Mouse (Mus musculus) midbrain, postnatal 0 days (tissue): ENCODE measurements at regions not wholly inside any gene's neighbourhood (a gene's known extent, or its start where the extent isn't known, plus 50 kb on each side); places are given as distances from the start of the nearest gene placed in this dataset.

Experiments
- ATAC-seq: fragments of 200-750 bp; cut with Nextera tagmentation; 2 replicates; pipeline ENCODE4 v1.8.0; 2017; ENCODE audit warnings: moderate number of reproducible peaks, mild to moderate bottlenecking, moderate TSS enrichment, moderate library complexity; ENCODE audit not compliant: low FRiP score
- DNase-seq: peaks from one replicate; pipeline ENCODE4 v3.0.0-alpha.2; 2015; ENCODE audit warnings: low spot score
- H3K27ac ChIP-seq: fragments of 300-500 bp; sonication (generic); 2 replicates; pipeline ENCODE4 v1.5.1; 2014; ENCODE audit warnings: low read depth, mild to moderate bottlenecking, low read length, mixed read lengths
- H3K27me3 ChIP-seq: fragments of 300-500 bp; sonication (generic); 2 replicates; pipeline ENCODE4 v1.6.1; 2014; ENCODE audit warnings: low read length, control low read depth, mixed read lengths; ENCODE audit not compliant: insufficient read depth
- H3K36me3 ChIP-seq: fragments of 300-500 bp; sonication (generic); 2 replicates; pipeline ENCODE4 v1.6.1; 2014; ENCODE audit warnings: low read length, control low read depth, mixed read lengths; ENCODE audit not compliant: insufficient read depth
- H3K4me1 ChIP-seq: fragments of 300-500 bp; sonication (generic); 2 replicates; pipeline ENCODE4 v1.6.1; 2014; ENCODE audit warnings: mild to moderate bottlenecking, control low read depth, antibody characterized with exemption, low read length, mixed read lengths; ENCODE audit not compliant: insufficient read depth
- H3K4me2 ChIP-seq: fragments of 300-500 bp; sonication (generic); 2 replicates; pipeline ENCODE4 v1.6.1; 2014; ENCODE audit warnings: low read depth, mild to moderate bottlenecking, low read length, mixed read lengths; ENCODE audit not compliant: poor library complexity, severe bottlenecking
- H3K4me3 ChIP-seq: fragments of 300-500 bp; sonication (generic); 2 replicates; pipeline ENCODE4 v1.5.1; 2014; ENCODE audit warnings: low read depth, mild to moderate bottlenecking, low read length, moderate library complexity
- H3K9ac ChIP-seq: fragments of 300-500 bp; sonication (generic); replicated peaks from 2 replicates; pipeline ENCODE4 v1.6.1; 2014; ENCODE audit warnings: mild to moderate bottlenecking, low read length, moderate library complexity, mixed read lengths; ENCODE audit not compliant: poor library complexity, severe bottlenecking
- H3K9me3 ChIP-seq: fragments of 300-500 bp; sonication (generic); 2 replicates; pipeline ENCODE4 v1.6.1; 2016; ENCODE audit warnings: low read length, control low read depth
- CTCF ChIP-seq: IDR thresholded peaks from 2 replicates; pipeline ENCODE4 v1.5.1; 2016; ENCODE audit warnings: antibody characterized with exemption, mild to moderate bottlenecking
- WGBS: fragments of 180-500 bp; shearing (Covaris S2); extraction: QIAGEN DNeasy Blood & Tissue Kit; methylation state at CpG from one replicate; pipeline ENCODE4 v1.1.7; 2014; 5-methylcytosine and 5-hydroxymethylcytosine counted together

GRCm38 (mm10) chr9:83300500-83300899, 140.4 kb downstream of the Lca5 start:
- WGBS = 62% methylated on average over 4 of the region's 4 CpGs
- no peaks in the 10 kb centered on the region for H3K4me1 ChIP-seq

DNA sequence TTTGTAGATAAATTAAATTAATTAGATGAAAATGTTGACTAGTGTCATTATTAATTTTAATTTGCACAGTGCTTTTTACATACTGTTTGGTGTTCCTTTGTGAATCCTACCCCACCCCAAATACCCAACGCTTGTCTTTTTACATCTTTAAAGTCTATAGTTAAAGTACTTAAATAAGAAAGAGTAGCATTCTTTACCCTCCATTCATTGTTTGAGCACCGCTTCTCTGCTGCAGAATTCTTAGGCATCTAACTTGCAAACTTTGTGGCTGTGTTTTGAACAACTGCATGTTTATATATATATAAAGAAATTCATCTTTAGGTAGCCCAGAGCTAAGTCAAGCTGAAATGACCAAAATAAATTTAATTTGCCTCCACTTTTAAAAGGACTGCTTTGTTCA, 140.9 kb downstream of the Lca5 start:
- Histone ChIP-seq H3K27me3 (no peaks in the 10 kb centered on the region), H3K9me3 (no peaks in the 10 kb centered on the region), H3K4me1 (no peaks in the 10 kb centered on the region), H3K9ac (no peak overlapping the region), H3K4me2 (no peak overlapping the region), H3K4me3 (no peak overlapping the region), H3K27ac (no peak overlapping the region), H3K36me3 (no peaks in the 10 kb centered on the region)
- 66% methylated on average over 2 of the region's 2 CpGs for WGBS
- TF ChIP-seq CTCF = no peak
- DNase-seq = no peak
- no peak for ATAC-seq

More at GRCm38 (mm10) chr9:83300500-83300899, 140.4 kb downstream of the Lca5 start:
- Histone ChIP-seq H3K9me3 (no peaks in the 10 kb centered on the region), H3K36me3 (no peaks in the 10 kb centered on the region), H3K27ac (no peak overlapping the region), H3K27me3 (no peaks in the 10 kb centered on the region), H3K4me3 (no peak overlapping the region), H3K9ac (no peak overlapping the region), H3K4me2 (no peak overlapping the region)
- DNase-seq (no peak), ATAC-seq (no peak)
- no peak for TF ChIP-seq CTCF

DNA sequence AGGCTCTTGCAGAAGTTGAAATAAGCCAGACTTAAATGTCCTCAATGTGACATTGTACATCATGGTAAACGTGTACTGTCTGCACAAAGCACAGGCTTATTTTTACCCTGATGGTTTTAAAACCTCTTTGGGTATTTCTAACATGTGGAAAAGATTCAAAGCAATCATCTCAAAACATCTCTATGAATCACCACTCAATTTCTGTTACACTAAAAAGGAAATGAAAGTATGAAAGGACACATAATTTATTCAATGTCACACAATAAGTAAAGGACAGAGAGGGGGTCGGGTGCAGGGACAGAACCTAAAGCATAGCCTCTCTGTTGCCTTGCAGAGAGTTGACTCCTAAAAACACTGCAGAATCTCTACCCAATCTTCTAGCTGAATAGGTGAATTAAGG, 141.3 kb downstream of the Lca5 start:
- 57% methylated on average over 2 of the region's 2 CpGs for WGBS
- Histone ChIP-seq H3K27me3 (no peaks in the 10 kb centered on the region), H3K27ac (no peak overlapping the region), H3K9me3 (no peaks in the 10 kb centered on the region), H3K9ac (no peak overlapping the region), H3K36me3 (no peaks in the 10 kb centered on the region), H3K4me1 (no peaks in the 10 kb centered on the region), H3K4me3 (no peak overlapping the region), H3K4me2 (no peak overlapping the region)
- DNase-seq = no peak
- no peak for TF ChIP-seq CTCF
- no peak for ATAC-seq

- no peak for DNase-seq
- H3K9me3 ChIP-seq = no peaks in the 10 kb centered on the region
- no peak for ATAC-seq
- TF ChIP-seq CTCF = no peak
- H3K27me3 ChIP-seq = no peaks in the 10 kb centered on the region
- no peaks in the 10 kb centered on the region for H3K4me1 ChIP-seq
- no peak overlapping the region for H3K27ac ChIP-seq
- H3K4me3 ChIP-seq = no peak overlapping the region
- H3K36me3 ChIP-seq = no peaks in the 10 kb centered on the region
- H3K4me2 ChIP-seq = no peak overlapping the region
- 92% methylated on average over 9 of the region's 9 CpGs for WGBS
- no peak overlapping the region for H3K9ac ChIP-seq
Measured at GRCm38 (mm10) chr9:83295453-83295852, 145.5 kb downstream of the Lca5 start.

- 88% methylated on average over 13 of the region's 13 CpGs for WGBS
- H3K4me1 ChIP-seq = no peaks in the 10 kb centered on the region
- no peak overlapping the region for H3K9ac ChIP-seq
- DNase-seq (no peak), ATAC-seq (no peak)
- no peak overlapping the region for H3K27ac ChIP-seq
- H3K4me2 ChIP-seq = no peak overlapping the region
- TF ChIP-seq CTCF = no peak
- H3K27me3 ChIP-seq = no peaks in the 10 kb centered on the region
- H3K4me3 ChIP-seq = no peak overlapping the region
- no peaks in the 10 kb centered on the region for H3K9me3 ChIP-seq
- H3K36me3 ChIP-seq = no peaks in the 10 kb centered on the region
Measured at GRCm38 (mm10) chr9:83294441-83294840, 146.5 kb downstream of the Lca5 start.

- ATAC-seq (no peak), DNase-seq (no peak)
- no peaks in the 10 kb centered on the region for H3K27me3 ChIP-seq
- H3K9me3 ChIP-seq = no peaks in the 10 kb centered on the region
- 56% methylated on average over 1 of the region's 1 CpGs for WGBS
- H3K9ac ChIP-seq = no peak overlapping the region
- no peak for TF ChIP-seq CTCF
- no peaks in the 10 kb centered on the region for H3K36me3 ChIP-seq
- no peak overlapping the region for H3K4me3 ChIP-seq
- H3K4me1 ChIP-seq = no peaks in the 10 kb centered on the region
- H3K27ac ChIP-seq = no peak overlapping the region
- no peak overlapping the region for H3K4me2 ChIP-seq
Measured at GRCm38 (mm10) chr9:83284097-83284496, 137.6 kb upstream of the Hmgn3 start.
